Mouse (Mus musculus): ENCODE results near the gene Cic. TPM values are rescaled to one million over a fixed set of nuclear protein-coding genes. Genes with fewer than 3 reads are reported as not detected.
"Not testable (repeated sequence)": the region's sequence is repeated elsewhere in the genome, so short reads cannot be mapped to it uniquely, and the experiment has no call there.

Cic gene
- polyA plus RNA-seq, 3 experiments from 2014 or later, result 17.9 to 35.2 (median 21.6) TPM

DNA sequence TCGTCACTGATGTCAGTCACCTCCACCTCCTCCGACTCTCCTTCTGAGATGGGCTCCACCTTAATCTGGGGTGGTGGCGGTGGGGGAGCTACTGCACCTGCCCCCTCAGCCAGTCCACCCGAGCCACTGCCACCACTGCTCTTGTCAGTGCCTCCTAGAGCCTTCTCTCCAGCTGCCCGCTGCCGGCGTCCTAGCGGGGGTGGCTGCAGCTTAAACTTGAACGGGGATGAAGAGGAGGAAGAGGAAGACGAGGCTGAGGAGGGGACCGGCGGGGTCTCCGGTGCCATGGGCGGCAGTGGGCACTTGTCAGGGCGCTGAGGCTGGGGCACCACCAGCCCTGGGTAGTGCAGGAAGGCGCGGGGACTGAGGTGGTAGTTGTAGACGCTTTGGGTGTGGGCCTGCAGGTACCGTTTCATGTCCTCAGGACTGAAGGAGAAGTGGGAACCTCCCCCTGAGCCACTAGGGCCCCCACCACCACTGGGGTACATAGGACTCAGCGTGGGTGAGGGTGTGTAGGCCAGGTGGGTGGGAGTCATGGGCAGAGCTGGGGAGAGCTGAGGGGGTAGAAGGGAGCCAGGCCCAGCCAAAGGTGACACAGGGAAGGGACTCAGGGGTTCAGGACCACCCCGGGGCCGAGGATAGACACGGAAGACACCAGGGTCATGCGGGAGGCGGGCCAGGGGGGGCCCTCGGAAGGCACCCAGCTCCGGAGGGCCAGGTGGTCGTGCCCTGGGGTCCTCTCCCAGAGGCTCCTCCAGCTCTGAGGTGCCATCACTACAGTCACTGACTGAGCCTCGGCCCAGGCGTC, 22.7 kb upstream of the Cic start:
- ATAC-seq, result no peak

- no peak for ATAC-seq
Observed at GRCm38 (mm10) chr7:25246079-25246758, 21.3 kb upstream of the Cic start.

DNA sequence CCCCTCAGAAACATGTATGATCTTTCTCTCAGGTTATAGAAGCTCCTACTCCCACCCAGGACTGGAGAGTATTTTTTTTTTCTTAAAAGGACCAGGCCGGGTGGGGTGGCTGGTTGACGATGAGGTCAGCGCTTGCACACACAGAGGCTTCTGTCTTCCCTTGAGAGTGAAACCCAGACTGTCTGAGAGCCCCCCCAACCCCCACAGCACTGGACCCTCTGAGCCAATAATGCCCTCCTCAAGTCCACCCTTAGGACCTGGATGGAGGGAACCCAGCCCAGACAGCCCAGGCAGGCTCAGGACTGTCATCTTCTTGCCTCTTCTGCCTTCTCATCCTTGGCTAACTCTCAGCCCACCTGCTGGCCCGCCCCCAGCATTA, 20.8 kb upstream of the Cic start:
- ATAC-seq, result no peak

DNA sequence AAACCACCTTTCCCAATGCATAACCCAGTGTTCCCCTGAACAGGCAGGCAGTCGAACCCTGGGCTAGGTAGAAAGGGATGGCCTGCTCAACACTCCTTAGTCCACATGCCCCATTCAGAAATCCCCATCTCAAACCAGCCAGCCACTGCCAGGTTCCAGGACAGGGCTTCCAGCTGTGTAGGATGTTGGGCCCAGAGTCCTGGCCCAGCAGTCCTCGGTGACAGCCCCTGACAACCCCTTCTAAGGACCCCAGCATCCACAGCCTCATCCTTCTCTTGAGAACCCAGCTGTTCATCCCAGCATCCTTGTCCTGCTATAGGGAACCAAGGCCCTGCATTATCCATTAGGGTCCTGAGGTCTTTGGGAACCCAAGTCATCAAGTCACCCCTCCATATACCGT, 20.0 kb upstream of the Cic start:
- ATAC-seq, result no peak

DNA sequence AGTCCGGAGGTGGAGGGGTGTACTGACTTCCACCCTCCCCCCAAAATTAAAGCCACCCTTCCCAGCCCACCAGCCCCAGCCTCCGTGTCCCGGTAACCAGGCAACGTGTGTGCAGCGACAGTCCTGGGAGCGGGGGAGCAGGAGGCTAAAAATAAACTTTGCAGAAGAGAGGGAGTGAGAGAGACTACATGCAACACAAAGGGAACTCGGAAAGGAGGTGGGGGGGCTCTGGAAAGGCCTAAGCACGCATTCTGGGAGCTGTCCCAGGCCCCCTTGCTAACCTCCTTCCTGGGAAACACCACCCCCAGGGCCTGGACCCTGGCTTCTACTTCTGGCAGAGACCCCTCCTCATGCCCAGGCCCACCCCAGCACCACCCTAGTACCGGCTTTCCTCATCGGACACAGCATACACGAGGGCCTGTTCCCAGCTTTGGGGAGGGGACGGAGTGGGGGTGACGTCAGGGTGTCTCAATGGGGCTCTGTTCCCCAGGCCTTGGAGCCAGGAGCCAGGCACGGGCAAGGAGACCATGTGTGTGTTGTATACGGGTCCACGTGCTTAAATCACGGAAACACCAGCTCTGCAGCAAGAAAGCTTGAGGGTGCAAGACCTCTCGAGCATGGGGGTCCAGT, 19.4 kb upstream of the Cic start:
- no peak for ATAC-seq

DNA sequence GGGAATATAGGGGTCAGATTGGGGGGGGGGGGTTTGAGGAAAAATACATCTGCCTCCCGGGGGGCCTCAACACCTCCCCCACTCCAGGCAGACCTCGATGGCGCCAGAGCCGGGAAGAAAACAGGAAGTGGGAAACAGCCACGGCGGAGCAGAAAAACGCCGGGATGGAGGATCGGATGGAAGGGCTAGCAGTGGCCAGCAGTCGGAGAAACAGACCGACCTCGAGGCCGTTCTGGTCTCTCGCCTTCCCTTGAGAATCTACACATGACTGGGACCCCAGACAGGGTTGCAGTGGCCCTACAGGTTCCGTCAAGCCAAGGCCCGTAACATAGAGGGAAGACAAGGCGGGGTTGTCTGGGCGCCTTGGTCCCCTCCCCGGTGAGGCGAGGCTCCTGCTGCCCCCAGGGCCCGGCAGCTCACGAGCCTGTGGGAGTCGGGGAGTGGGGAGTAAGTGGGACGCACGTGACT, 18.6 kb upstream of the Cic start:
- no peak for ATAC-seq

DNA sequence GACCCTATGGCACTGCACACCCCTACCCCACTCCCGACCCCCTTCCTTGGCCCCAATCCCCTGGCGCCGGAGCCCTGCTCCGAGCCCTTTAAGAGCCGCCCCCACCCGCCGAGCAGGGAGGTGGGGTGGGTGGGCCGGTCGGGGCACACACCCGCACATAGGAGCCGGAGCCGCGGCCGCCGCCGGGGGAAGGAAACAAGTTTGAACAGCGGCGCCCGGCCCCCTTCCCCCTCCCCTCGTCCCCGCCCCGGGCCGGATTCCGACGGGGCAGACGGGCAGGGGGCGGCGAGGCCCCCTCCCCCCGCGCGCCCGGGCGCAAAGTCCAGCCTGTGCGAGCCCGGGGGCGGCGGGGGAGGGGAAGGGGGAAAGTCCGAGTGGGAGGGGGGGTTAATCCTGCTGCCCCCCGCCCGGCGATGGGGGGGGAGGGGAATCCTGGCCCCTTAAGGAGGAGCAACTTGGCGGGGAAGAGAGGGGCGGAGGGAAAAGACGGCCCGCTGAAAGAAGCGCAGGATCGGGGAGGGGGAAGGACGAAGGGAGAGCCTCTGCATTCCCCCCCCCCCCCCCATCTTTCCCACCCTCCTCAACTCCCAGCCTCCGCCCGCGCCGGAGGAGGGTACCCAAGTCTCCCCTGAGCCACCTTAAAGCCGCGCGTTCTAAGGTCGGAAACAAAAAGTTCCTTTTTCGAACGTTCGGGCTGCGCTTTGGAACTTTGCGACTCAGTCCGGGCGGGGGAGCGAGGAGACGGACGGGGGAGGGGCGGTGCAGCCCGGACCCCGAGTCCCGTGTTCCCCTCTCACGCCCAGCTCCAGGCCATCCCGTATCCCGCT, 18.0 kb upstream of the Cic start:
- peak; percentile 60 for ATAC-seq

- ATAC-seq, result peak; percentile 89
Observed at GRCm38 (mm10) chr7:25250141-25250972, 17.1 kb upstream of the Cic start, which contains the start of gene Erf. Gene Erf (minus strand): TSS chr7:25250761.

GRCm38 (mm10) chr7:25251071-25251791, 16.3 kb upstream of the Cic start:
- no peak for ATAC-seq

DNA sequence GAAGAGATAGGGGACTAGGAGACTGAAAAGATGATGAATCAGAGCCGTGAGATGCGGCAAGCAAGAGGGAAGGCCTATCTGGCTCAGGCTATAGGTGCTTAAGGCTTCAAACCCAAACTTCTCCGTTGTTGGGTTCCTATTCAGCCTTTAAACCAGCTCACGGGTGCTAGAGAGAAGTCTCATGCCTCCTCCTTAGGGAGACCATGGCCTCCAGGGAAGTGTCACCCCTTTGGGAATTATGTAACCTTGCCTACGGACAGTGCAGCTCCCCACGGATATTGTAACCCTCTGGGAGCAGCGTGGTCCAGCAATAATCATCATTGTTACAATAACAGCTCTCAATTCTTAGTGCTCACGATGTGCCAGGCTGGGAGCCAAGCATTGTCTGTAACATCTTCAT, 15.7 kb upstream of the Cic start:
- no peak for ATAC-seq

DNA sequence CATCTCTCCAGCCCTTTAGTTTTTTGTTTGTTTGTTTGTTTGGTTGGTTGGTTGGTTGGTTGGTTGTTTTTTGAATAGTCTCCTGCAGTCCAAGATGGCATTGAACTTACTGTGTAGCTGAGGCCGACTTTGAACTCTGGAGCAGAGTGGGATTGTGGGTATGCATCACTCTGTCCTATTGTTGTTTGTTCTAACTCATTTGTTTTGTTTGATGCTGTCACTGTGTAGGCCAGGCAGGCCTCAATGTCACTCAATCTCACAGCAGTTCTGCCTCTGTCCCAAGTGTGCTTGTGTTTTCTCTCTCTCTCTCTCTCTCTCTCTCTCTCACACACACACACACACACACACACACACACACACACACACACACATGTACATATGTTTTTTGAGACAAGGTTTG, 5.6 kb upstream of the Cic start:
- no peak for ATAC-seq

- ATAC-seq, result no peak
Observed at GRCm38 (mm10) chr7:25263968-25264870, 3.3 kb upstream of the Cic start.

GRCm38 (mm10) chr7:25265743-25266142, 1.8 kb upstream of the Cic start:
- ATAC-seq, result not testable (repeated sequence)

GRCm38 (mm10) chr7:25266180-25266962, 1.1 kb upstream of the Cic start:
- no peak for ATAC-seq

DNA sequence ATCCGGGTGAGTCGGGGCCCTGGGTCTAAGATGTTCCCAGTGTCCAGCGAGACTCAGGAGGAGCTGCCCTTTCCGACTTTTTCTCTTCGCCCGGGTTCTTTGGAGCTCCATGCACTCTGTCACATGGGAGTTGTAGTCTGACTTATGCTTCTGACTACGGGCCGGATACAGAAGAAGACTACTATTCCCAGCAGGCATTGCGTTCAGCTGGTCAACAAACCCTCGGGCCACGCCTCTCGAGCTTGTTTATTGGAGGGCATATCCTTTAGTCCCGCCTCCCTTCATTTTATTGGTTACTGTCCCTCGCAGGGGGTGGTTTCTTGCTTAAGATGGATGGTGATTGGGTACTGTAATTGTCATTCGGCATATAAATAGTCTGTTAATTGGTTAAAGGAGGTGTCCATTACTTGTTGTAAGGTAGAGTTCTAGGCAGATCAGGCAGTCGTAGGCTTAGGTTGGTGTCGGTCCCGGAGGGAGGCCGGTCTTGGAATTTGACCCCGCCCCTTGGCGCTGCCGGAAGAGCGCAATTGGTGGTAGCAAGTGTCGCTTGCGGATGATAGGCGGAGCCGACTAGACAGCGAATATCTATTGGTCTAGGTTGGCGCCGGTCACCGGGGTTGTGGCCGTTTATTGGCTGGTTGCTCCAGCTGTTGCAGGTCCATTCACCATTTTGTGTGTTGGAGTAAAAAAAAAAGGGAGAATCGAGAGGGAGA, 403 bp downstream of the Cic start:
- peak; percentile 82 for ATAC-seq

DNA sequence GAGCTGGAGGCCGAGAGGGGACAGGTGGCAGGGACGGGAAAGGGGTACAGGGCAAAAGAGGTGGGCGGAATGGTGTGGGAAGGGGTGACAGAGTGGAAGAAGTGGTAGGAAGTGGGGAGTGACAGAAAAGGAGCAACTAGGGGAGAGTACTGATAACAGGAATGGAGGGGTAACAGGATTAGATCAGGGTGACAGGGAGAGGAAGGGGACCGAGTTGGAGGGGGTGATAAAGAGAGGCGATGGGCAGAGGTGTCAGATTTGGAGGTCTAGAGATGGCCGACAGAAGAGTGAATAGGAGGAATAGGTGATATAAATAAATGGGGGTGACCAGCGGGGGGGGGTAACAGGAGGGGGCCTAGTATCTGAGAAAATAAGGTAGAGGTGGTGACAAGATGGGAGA, 1.1 kb downstream of the Cic start:
- no peak for ATAC-seq

DNA sequence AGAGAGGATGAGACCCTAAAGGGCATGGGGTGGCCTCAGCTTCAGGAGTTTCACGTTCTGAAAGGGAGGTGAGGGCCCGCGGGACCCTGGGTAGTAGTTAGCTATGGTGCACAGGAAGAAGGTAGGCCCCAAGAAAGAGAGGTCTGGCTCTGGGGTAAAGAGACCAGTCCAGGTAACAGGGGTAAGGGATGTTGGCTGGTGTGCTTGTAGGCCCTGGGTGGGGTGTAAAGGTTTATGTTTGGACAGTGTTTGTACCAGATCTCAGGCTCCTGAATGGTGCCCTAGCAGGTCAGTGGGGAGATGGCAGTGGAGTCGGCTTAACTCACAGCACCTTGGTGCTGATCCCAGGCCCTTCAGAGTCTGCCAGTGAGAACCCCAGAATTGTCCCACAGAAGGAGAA, 1.5 kb downstream of the Cic start:
- no peak for ATAC-seq

- no peak for ATAC-seq
Observed at GRCm38 (mm10) chr7:25269545-25270271, 2.2 kb downstream of the Cic start.

Measured in inflammation-experienced regulatory T-cells, adult 6 months (primary cell).